Mouse (Mus musculus) intestine, embryonic 15.5 days (tissue): ENCODE data around the gene Rnf11. TPM values are rescaled to one million over a fixed set of nuclear protein-coding genes. Genes with fewer than 3 reads are reported as not detected.
A peak's percentile ranks its signal among the peaks of the same experiment; 100 is the strongest.

Source experiments
- ATAC-seq: fragments of 200-750 bp; cut with Nextera tagmentation; 2 replicates; pipeline ENCODE4 v1.8.0; 2017; ENCODE audit warnings: moderate TSS enrichment, moderate library complexity
- H3K27ac ChIP-seq: fragments of 300-500 bp; sonication (generic); 2 replicates; pipeline ENCODE4 v1.5.1; 2015; ENCODE audit warnings: mild to moderate bottlenecking, inconsistent platforms
- H3K27me3 ChIP-seq: fragments of 300-500 bp; sonication (generic); replicated peaks from 2 replicates; pipeline ENCODE4 v1.6.1; 2015; ENCODE audit warnings: inconsistent platforms
- H3K36me3 ChIP-seq: fragments of 300-500 bp; sonication (generic); 2 replicates; pipeline ENCODE4 v1.6.1; 2015; ENCODE audit warnings: inconsistent platforms
- H3K4me1 ChIP-seq: fragments of 300-500 bp; sonication (generic); replicated peaks from 2 replicates; pipeline ENCODE4 v1.6.1; 2015; ENCODE audit warnings: inconsistent platforms
- H3K4me2 ChIP-seq: fragments of 300-500 bp; sonication (generic); replicated peaks from 2 replicates; pipeline ENCODE4 v1.6.1; 2015; ENCODE audit warnings: mild to moderate bottlenecking, inconsistent platforms
- H3K4me3 ChIP-seq: fragments of 300-500 bp; sonication (generic); replicated peaks from 2 replicates; pipeline ENCODE4 v1.5.1; 2015; ENCODE audit warnings: inconsistent platforms
- H3K9ac ChIP-seq: fragments of 300-500 bp; sonication (generic); 2 replicates; pipeline ENCODE4 v1.6.1; 2015; ENCODE audit warnings: inconsistent platforms
- H3K9me3 ChIP-seq: fragments of 300-500 bp; sonication (generic); 2 replicates; pipeline ENCODE4 v1.6.1; 2016; ENCODE audit warnings: inconsistent platforms
- WGBS: fragments of 180-500 bp; shearing (Covaris S2); methylation state at CpG from one replicate; pipeline ENCODE4 v1.1.7; 2015; 5-methylcytosine and 5-hydroxymethylcytosine counted together
- polyA plus RNA-seq: library from polyadenylated mRNA; unstranded; fragments of >200 nt; fragmentation: Nextera tagmentation; extraction: Ambion mirVana; gene quantifications from 2 replicates; pipeline ENCODE4 v1.2.1, GENCODE M21; 2015

Gene Rnf11
- polyA plus RNA-seq, 1 experiment from 2014 or later = 32.0 TPM

DNA sequence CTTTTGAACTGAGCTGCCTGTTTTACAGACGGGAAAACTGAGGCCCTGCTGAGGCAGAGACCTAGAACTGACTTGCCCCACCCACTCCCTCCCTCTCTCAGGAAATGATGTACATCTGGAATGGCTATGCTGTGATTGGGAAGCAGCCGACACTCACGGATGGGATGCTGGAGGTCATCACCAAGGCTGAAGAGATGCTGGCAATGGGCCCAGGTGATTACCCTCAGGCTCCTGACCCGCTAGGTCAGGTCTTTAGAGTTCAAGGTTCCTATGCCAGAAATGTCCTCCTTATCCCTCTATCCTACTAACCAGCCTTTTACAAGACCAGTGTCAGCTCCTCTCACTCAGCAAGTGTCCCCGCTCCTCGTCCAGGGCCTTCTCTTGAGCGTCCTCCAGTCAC is 42.4 kb downstream of the Rnf11 start:
- Histone ChIP-seq H3K4me2 (no peak overlapping the region), H3K27me3 (no peaks in the 10 kb centered on the region), H3K36me3 (no peaks in the 10 kb centered on the region), H3K4me3 (no peak overlapping the region), H3K9ac (no peak overlapping the region), H3K27ac (no peak overlapping the region), H3K4me1 (no peaks in the 10 kb centered on the region), H3K9me3 (no peaks in the 10 kb centered on the region)
- 87% methylated on average over 7 of the region's 7 CpGs for WGBS
- ATAC-seq = no peak

DNA sequence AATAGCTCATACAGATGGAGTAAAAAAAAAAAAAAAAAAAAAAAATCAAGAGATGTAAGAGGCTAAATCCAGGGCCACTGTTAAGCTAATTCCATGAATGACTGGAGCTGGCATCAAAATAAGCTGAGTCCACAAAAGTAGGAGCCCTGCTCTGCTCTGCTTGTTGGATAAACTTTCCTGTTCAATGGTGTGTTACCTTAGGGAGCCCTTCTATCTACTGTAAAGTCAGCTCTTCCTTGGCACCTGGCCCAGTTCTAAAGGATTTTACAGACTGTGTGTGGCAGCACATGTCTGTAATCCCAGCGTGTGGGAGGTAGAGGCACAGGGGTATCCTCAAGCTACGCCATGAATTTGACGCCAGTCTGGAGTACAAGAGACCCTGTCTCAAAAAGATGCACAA is 43.5 kb downstream of the Rnf11 start:
- H3K4me3 ChIP-seq = no peak overlapping the region
- no peak for ATAC-seq
- no peaks in the 10 kb centered on the region for H3K4me1 ChIP-seq
- H3K36me3 ChIP-seq = no peaks in the 10 kb centered on the region
- no peak overlapping the region for H3K27ac ChIP-seq
- WGBS = 90% methylated on average over 3 of the region's 3 CpGs
- H3K9me3 ChIP-seq = no peaks in the 10 kb centered on the region
- no peaks in the 10 kb centered on the region for H3K27me3 ChIP-seq
- H3K9ac ChIP-seq = no peak overlapping the region
- no peak overlapping the region for H3K4me2 ChIP-seq

DNA sequence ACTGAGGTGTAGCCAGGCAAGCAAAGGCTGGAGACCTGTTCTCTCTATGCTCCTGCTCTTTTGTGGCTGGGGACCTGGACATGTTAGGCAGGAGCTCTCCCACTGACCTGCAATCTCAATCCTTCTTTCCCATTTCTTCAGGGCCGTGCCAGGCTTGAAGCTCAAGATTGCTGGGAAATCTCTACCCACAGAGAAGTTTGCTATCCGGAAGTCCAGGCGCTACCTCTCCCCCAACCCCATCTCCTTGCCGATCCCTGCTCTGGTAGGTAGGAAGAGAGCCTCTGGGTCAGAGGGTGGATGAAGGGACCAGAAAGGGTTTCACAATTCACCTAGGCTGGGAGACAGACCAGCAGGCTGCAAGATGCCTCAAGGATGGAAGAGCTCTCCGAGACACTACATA is 44.1 kb downstream of the Rnf11 start:
- H3K9me3 ChIP-seq = no peaks in the 10 kb centered on the region
- no peak for ATAC-seq
- WGBS = 92% methylated on average over 5 of the region's 5 CpGs
- H3K4me3 ChIP-seq = no peak overlapping the region
- H3K36me3 ChIP-seq = no peaks in the 10 kb centered on the region
- H3K4me1 ChIP-seq = no peaks in the 10 kb centered on the region
- H3K4me2 ChIP-seq = no peak overlapping the region
- no peak overlapping the region for H3K9ac ChIP-seq
- H3K27ac ChIP-seq = no peak overlapping the region
- H3K27me3 ChIP-seq = no peaks in the 10 kb centered on the region

DNA sequence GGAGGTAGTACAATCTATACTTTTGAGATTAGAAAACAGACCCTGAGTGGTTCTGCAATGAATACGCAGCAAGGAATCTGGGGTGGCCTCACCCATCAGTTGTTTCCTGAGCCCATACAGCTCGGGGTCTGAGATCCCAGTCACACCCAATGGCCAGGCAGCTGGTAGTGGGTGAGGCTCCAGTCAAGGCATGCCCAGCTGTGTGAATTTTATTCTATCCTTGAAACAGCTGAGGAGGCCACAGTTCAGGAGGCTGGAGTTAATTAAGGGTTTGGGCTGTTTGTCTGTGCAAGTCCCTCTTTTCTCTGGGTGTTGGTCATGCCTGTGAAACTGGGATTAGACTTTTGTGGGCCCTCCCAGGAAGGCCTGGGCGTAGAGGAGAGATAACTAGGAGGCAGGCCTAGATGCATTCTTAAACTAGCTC is 44.7 kb downstream of the Rnf11 start:
- ATAC-seq = peak; percentile 35; the same call in 1 of the 2 replicates
- Histone ChIP-seq H3K4me2 (no peak overlapping the region), H3K9me3 (no peaks in the 10 kb centered on the region), H3K4me1 (no peaks in the 10 kb centered on the region), H3K4me3 (no peak overlapping the region), H3K27me3 (no peaks in the 10 kb centered on the region), H3K27ac (no peak overlapping the region), H3K9ac (no peak overlapping the region), H3K36me3 (no peaks in the 10 kb centered on the region)
- 79% methylated on average over 3 of the region's 3 CpGs for WGBS

DNA sequence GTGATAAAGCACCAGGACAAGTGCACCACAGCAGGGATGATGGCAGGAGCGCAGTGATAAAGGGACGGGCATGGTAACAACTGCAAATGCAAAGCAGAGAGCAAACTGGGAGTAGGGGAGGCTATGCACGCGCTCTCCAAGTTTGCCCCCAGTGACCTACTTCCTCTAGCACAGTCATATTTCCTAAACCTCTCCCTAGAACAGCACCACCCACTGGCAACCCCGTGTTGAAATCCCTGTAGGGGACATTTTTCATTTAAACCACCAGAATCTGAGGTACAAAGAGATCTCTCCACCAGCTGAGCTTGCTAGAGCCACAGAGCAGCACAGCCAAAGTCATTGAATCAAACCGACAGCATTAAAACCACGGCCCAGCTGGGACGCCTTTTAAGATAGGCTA is 45.4 kb downstream of the Rnf11 start:
- WGBS = 79% methylated on average over 8 of the region's 8 CpGs
- Histone ChIP-seq H3K36me3 (no peaks in the 10 kb centered on the region), H3K27me3 (no peaks in the 10 kb centered on the region), H3K4me1 (no peaks in the 10 kb centered on the region), H3K9ac (no peak overlapping the region), H3K4me3 (no peak overlapping the region), H3K27ac (no peak overlapping the region), H3K9me3 (no peaks in the 10 kb centered on the region), H3K4me2 (no peak overlapping the region)
- no peak for ATAC-seq

DNA sequence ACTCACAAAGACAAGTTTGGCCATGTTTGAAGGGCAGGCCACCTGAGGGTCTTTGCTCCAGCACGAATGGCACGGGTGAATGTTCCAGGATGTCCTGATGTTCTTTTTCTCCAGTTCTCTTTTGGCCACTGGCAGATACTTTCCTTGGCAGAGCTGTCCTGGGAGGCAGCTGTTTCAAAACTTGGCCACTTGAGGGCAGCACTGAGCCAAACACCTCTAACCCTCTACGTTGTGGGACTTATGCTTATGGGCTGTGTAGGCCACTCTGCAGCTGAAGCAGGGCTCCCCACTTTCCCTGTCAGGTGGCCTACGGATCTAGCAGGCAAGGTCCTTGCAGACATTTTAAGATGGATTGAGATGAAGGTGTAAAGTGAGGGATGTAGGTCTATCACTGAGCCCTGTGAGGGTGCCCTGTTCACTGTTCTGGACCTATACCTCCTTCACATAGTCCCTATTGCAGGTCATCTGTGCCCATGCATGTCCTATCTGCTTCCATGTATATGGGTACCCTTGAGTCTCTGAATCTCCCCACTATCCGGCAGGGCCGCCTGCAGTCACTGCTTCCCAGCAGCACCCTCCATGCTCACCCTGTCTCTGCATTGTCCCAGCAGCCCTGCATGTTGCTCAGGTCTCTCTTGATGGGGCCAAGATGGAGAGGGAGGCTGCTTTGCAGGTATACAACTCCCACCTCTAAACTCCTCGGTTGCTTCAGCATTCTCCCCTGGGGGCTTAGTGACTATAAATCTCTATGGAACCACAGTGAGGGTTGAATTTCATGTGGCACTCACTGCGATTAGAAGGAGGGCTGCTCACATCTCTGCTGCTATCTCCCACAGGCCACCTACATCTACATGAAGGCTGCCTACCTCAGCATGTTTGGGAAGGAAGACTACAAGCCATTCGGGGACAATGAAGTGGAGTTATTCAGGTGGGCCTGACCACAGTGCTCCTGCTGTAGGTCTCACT is 46.3 kb downstream of the Rnf11 start:
- no peaks in the 10 kb centered on the region for H3K9me3 ChIP-seq
- H3K27me3 ChIP-seq = no peaks in the 10 kb centered on the region
- H3K4me2 ChIP-seq = no peak overlapping the region
- ATAC-seq = peak; percentile 81
- H3K4me3 ChIP-seq = no peak overlapping the region
- H3K27ac ChIP-seq = no peak overlapping the region
- no peaks in the 10 kb centered on the region for H3K36me3 ChIP-seq
- no peaks in the 10 kb centered on the region for H3K4me1 ChIP-seq
- WGBS = 56% methylated on average over 9 of the region's 9 CpGs
- H3K9ac ChIP-seq = no peak overlapping the region

DNA sequence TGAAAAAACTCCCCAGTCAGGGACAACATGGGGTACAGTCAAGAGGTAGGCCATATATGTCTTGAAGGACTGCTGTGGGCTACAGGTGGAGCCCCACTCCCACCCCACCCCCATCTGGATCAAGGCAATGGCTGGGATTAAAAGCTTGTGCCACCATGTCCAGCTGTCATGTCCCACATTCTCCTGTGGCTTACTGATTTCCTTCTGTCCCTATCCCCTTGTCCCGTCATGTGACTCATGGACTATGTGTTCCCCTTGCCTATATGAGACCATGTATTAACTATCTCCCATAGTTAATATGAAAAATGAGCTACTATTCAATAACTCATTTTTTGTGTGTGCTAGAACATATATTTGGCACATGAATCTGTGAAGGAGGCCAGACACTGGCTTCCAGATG is 50.3 kb downstream of the Rnf11 start:
- Histone ChIP-seq H3K36me3 (no peaks in the 10 kb centered on the region), H3K9me3 (no peaks in the 10 kb centered on the region), H3K9ac (no peak overlapping the region), H3K4me1 (peaks cover 3% of the 10 kb centered on the region; the same call in 1 of the 2 replicates), H3K4me3 (no peak overlapping the region), H3K27me3 (no peaks in the 10 kb centered on the region), H3K27ac (no peak overlapping the region), H3K4me2 (no peak overlapping the region)
- no peak for ATAC-seq
- WGBS = 94% methylated on average over 1 of the region's 1 CpGs

DNA sequence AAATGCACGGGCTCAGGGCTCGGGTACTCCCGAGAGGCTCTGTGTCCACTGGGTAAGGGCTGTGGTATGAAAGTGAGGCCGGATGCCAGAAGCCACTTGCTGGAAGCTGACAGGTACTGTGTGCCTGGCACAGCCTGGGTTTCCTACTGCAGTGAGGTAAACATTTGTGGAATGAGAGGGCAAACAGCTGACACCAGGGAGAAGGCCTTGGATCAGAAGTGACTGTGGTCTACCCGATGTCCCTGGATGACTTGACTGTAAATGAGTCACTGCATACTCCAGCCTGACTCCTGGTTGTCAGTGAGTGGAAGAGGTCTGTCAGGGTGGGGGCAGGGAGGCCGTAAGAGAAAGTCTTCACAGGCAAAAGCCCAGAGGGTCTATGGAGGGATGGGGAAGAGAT is 50.9 kb downstream of the Rnf11 start:
- Histone ChIP-seq H3K27me3 (no peaks in the 10 kb centered on the region), H3K4me3 (no peak overlapping the region), H3K9ac (no peak overlapping the region), H3K9me3 (no peaks in the 10 kb centered on the region), H3K36me3 (no peaks in the 10 kb centered on the region), H3K27ac (no peak overlapping the region), H3K4me2 (no peak overlapping the region), H3K4me1 (peaks cover 3% of the 10 kb centered on the region; the same call in 1 of the 2 replicates)
- WGBS = 65% methylated on average over 6 of the region's 6 CpGs
- no peak for ATAC-seq

DNA sequence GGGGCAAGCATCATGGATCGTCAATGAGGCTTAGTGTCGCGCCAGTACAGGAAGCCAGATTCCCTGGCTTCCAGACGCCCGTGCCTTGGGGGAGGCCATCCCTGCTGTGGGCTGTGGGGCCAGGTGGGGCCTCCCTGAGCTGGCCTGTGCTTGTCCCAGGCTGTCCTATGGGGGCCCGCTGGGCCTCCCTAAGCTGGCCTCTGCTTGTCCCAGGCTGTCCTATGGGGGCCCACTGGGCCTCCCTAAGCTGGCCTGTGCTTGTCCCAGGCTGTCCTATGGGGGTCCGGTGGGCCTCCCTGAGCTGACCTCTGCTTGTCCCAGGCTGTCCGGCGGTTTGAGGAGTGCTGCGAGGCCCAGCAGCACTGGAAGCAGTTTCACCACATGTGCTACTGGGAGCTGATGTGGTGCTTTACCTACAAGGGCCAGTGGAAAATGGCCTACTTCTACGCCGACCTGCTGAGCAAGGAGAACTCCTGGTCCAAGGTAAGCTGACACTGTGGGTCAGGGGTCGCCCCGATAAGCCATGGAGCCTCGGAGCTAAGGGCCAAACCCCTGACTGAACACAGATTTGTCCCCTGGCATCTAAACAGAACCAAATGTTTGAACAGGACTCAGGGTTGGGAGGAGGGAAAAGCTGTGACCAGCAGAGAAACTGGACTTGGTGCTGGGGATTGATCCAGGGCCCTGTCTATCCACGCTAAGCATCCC is 51.7 kb downstream of the Rnf11 start:
- Histone ChIP-seq H3K4me1 (peaks cover 3% of the 10 kb centered on the region; the same call in 1 of the 2 replicates), H3K4me2 (no peak overlapping the region), H3K27ac (no peak overlapping the region), H3K9ac (no peak overlapping the region; the same call in 1 of the 2 replicates), H3K27me3 (no peaks in the 10 kb centered on the region), H3K9me3 (no peaks in the 10 kb centered on the region), H3K4me3 (no peak overlapping the region), H3K36me3 (no peaks in the 10 kb centered on the region)
- 68% methylated on average over 16 of the region's 16 CpGs for whole genome bisulfite sequencing
- no peak for ATAC-seq

DNA sequence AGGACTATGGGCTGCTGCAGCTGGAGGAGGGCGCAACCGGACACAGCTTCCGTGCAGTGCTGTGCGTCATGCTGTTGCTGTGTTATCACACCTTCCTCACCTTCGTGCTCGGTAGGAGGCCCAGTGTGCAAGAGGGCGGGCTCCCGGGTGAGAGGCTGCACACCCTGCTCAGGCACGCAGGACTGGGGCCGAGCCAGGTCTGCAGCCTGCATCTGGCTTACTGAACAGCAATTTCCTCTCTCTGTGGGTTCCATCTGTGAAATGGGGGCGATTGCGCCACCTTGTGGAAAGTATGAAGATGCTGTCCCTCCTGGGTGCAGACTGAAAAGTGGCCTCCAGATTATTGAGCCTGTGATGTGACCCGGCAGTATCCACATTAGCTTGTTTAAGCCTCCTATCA is 53.7 kb downstream of the Rnf11 start:
- Histone ChIP-seq H3K4me1 (peaks cover 3% of the 10 kb centered on the region; the same call in 1 of the 2 replicates), H3K36me3 (no peaks in the 10 kb centered on the region), H3K9me3 (no peaks in the 10 kb centered on the region), H3K27ac (no peak overlapping the region), H3K9ac (no peak overlapping the region), H3K4me2 (no peak overlapping the region), H3K27me3 (no peaks in the 10 kb centered on the region), H3K4me3 (no peak overlapping the region)
- ATAC-seq = peak; percentile 92
- 35% methylated on average over 13 of the region's 13 CpGs for whole genome bisulfite sequencing

DNA sequence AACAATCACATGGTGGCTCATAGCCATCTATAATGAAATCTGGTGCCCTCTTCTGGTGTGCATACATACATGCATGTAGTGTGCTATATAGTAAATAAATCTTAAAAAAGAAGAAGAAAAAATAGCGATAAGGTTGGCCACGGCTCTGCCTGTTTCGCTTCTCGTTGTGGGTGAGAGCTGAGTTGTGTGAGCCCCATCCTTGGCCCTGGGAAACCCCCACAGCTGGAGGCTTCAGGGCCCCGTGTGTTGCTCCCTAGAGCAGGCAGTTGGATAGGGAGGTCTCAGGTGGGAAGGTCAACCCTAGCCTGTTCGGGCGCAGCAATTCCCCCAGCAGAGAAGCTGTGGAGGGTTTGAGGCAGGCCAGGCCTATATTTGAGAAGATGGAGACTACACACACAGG is 54.3 kb downstream of the Rnf11 start:
- Histone ChIP-seq H3K4me3 (no peak overlapping the region), H3K4me2 (no peak overlapping the region), H3K27me3 (no peaks in the 10 kb centered on the region), H3K4me1 (peaks cover 3% of the 10 kb centered on the region; the same call in 1 of the 2 replicates), H3K9me3 (no peaks in the 10 kb centered on the region), H3K9ac (no peak overlapping the region), H3K27ac (no peak overlapping the region), H3K36me3 (no peaks in the 10 kb centered on the region)
- ATAC-seq = peak; percentile 24; the same call in 1 of the 2 replicates
- WGBS = 88% methylated on average over 7 of the region's 7 CpGs

DNA sequence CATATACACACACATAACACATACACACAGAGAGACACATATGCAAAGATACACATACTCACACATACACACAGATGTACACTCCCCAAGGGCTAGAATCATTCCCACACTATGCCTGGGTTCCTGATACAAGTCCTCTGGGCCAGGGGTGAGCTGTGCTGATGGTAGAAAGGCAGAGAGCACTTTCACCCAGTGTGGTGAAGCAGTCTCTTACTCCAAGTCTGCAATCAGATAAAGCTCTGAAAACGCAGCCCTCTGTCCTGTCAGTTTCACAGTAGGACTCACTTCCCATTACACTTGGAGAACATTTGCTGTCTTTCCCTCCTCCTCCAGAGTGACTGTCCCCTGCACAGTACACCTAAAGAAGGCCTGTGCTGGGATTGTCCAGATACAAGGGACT is 57.5 kb downstream of the Rnf11 start:
- Histone ChIP-seq H3K4me1 (no peaks in the 10 kb centered on the region; the same call in 1 of the 2 replicates), H3K27ac (no peak overlapping the region), H3K9ac (no peak overlapping the region), H3K4me3 (no peak overlapping the region), H3K9me3 (no peaks in the 10 kb centered on the region), H3K4me2 (no peak overlapping the region), H3K27me3 (no peaks in the 10 kb centered on the region), H3K36me3 (no peaks in the 10 kb centered on the region)
- ATAC-seq = no peak
- 54% methylated on average over 1 of the region's 1 CpGs for WGBS
